Mouse (Mus musculus): ENCODE measurements around the gene Mcm6.
"Not testable (repeated sequence)": the region's sequence is repeated elsewhere in the genome, so short reads cannot be mapped to it uniquely, and the experiment has no call there.

The Mcm6 gene

GRCm38 (mm10) chr1:128337708-128338320, 21.6 kb downstream of the Mcm6 start:
- no peak for DNase-seq (ENCODE audit: extremely low read depth, low read depth, low spot score)

- no peak for DNase-seq (ENCODE audit: extremely low read depth, low read depth, low spot score)
Measured at GRCm38 (mm10) chr1:128330313-128330712, 29.2 kb downstream of the Mcm6 start.

- no peak for DNase-seq (ENCODE audit: extremely low read depth, low read depth, low spot score)
Measured at GRCm38 (mm10) chr1:128328218-128328617, 31.2 kb downstream of the Mcm6 start, which contains the start of gene Lct. TSS of gene Lct (minus strand) at chr1:128328318.

GRCm38 (mm10) chr1:128327165-128327564, 32.3 kb downstream of the Mcm6 start:
- no peak for DNase-seq (ENCODE audit: extremely low read depth, low read depth, low spot score)

GRCm38 (mm10) chr1:128324776-128325175, 34.7 kb downstream of the Mcm6 start:
- no peak for DNase-seq (ENCODE audit: extremely low read depth, low read depth, low spot score)

- DNase-seq (ENCODE audit: extremely low read depth, low read depth, low spot score): no peak
Measured at GRCm38 (mm10) chr1:128323026-128323643, 36.3 kb downstream of the Mcm6 start.

GRCm38 (mm10) chr1:128319266-128319665, 40.2 kb downstream of the Mcm6 start:
- not testable (repeated sequence) for DNase-seq (ENCODE audit: extremely low read depth, low read depth, low spot score)

GRCm38 (mm10) chr1:128314665-128315064, 44.8 kb downstream of the Mcm6 start:
- DNase-seq (ENCODE audit: extremely low read depth, low read depth, low spot score): no peak

GRCm38 (mm10) chr1:128309043-128309442, 50.4 kb downstream of the Mcm6 start:
- DNase-seq (ENCODE audit: extremely low read depth, low read depth, low spot score): no peak

- DNase-seq (ENCODE audit: extremely low read depth, low read depth, low spot score): no peak
Measured at GRCm38 (mm10) chr1:128303900-128304299, 55.6 kb downstream of the Mcm6 start.

GRCm38 (mm10) chr1:128295717-128296528, 63.5 kb downstream of the Mcm6 start:
- DNase-seq (ENCODE audit: extremely low read depth, low read depth, low spot score): no peak

GRCm38 (mm10) chr1:128295296-128295695, 64.2 kb downstream of the Mcm6 start:
- DNase-seq (ENCODE audit: extremely low read depth, low read depth, low spot score): no peak

- no peak for DNase-seq (ENCODE audit: extremely low read depth, low read depth, low spot score)
Measured at GRCm38 (mm10) chr1:128293524-128293923, 65.9 kb downstream of the Mcm6 start.

- DNase-seq (ENCODE audit: extremely low read depth, low read depth, low spot score): no peak
Measured at GRCm38 (mm10) chr1:128290295-128290694, 69.2 kb downstream of the Mcm6 start.

GRCm38 (mm10) chr1:128285136-128285535, 74.3 kb downstream of the Mcm6 start:
- no peak for DNase-seq (ENCODE audit: extremely low read depth, low read depth, low spot score)

GRCm38 (mm10) chr1:128284157-128284690, 75.2 kb downstream of the Mcm6 start:
- DNase-seq (ENCODE audit: extremely low read depth, low read depth, low spot score): no peak

GRCm38 (mm10) chr1:128282924-128283323, 76.5 kb downstream of the Mcm6 start:
- DNase-seq (ENCODE audit: extremely low read depth, low read depth, low spot score): no peak

GRCm38 (mm10) chr1:128281753-128282152, 77.7 kb downstream of the Mcm6 start:
- no peak for DNase-seq (ENCODE audit: extremely low read depth, low read depth, low spot score)
